Mouse (Mus musculus): ENCODE data around the gene Ngb.

Ngb gene

GRCm38 (mm10) chr12:87091916-87092315 lies 10.4 kb downstream of the Ngb start:
- no peak for ATAC-seq (ENCODE audit: low TSS enrichment)

GRCm38 (mm10) chr12:87089701-87090100 lies 12.6 kb downstream of the Ngb start:
- ATAC-seq (ENCODE audit: low TSS enrichment): no peak

GRCm38 (mm10) chr12:87089255-87089654 lies 13.1 kb downstream of the Ngb start:
- ATAC-seq (ENCODE audit: low TSS enrichment): no peak

GRCm38 (mm10) chr12:87088331-87088730 lies 14.0 kb downstream of the Ngb start:
- ATAC-seq (ENCODE audit: low TSS enrichment): no peak

- no peak for ATAC-seq (ENCODE audit: low TSS enrichment)
Observed at GRCm38 (mm10) chr12:87087236-87087635, 15.1 kb downstream of the Ngb start.

GRCm38 (mm10) chr12:87082797-87083196 lies 19.5 kb downstream of the Ngb start:
- ATAC-seq (ENCODE audit: low TSS enrichment): no peak

GRCm38 (mm10) chr12:87076610-87077009 lies 25.7 kb downstream of the Ngb start:
- no peak for ATAC-seq (ENCODE audit: low TSS enrichment)

GRCm38 (mm10) chr12:87070520-87070919 lies 31.8 kb downstream of the Ngb start:
- no peak for ATAC-seq (ENCODE audit: low TSS enrichment)

- ATAC-seq (ENCODE audit: low TSS enrichment): 0 out of 2 replicates have a peak, but pooled peaks have one; percentile 20
Observed at GRCm38 (mm10) chr12:87066429-87066828, 35.9 kb downstream of the Ngb start.

GRCm38 (mm10) chr12:87065446-87065845 lies 36.9 kb downstream of the Ngb start:
- ATAC-seq (ENCODE audit: low TSS enrichment): 0 out of 2 replicates have a peak, but pooled peaks have one; percentile 8

- ATAC-seq (ENCODE audit: low TSS enrichment): no peak
Observed at GRCm38 (mm10) chr12:87057066-87057465, 45.3 kb downstream of the Ngb start.

- ATAC-seq (ENCODE audit: low TSS enrichment): no peak
Observed at GRCm38 (mm10) chr12:87054873-87055272, 47.5 kb downstream of the Ngb start.

GRCm38 (mm10) chr12:87052661-87053321 lies 49.5 kb downstream of the Ngb start:
- ATAC-seq (ENCODE audit: low TSS enrichment): peak; percentile 74; the same call in 1 of the 2 replicates

- no peak for ATAC-seq (ENCODE audit: low TSS enrichment)
Observed at GRCm38 (mm10) chr12:87047536-87047935, 54.8 kb downstream of the Ngb start.

All from frontal cortex, adult (tissue).